Mouse (Mus musculus): Measurements from ENCODE around the gene Slc35f6.

DNA sequence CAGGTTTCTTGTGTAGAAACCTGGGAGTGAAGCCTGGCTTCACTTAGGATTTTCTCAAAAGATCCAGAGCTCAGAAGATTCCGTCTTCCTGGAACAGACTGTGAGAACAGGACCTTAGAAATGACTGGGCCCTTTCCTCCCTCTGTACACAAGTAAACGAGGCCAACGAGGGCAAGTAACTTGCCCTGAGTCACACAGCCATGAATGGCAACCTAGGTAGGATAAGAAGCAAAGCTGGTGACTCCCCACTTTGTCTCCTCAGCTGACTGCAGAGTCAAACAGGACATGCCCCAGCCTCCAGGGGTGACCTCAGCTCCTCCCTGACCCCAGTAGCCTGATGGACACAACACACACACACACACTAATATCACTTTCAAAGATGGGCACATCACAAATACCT, 22.4 kb upstream of the Slc35f6 start:
- TF ChIP-seq CTCF (IDR thresholded peaks at IDR 0.05; ENCODE audit: insufficient read depth, low read length), result no peak
- TF ChIP-seq POLR2A (IDR thresholded peaks at IDR 0.05; ENCODE audit: borderline replicate concordance, extremely low read depth, low read depth, low read length), result no peak
